Mouse (Mus musculus): ENCODE measurements around the gene Hist1h3g. TPM values are rescaled to one million over a fixed set of nuclear protein-coding genes. Genes with fewer than 3 reads are reported as not detected.
A peak's percentile ranks its signal among the peaks of the same experiment; 100 is the strongest.
"Not testable (repeated sequence)": the region's sequence is repeated elsewhere in the genome, so short reads cannot be mapped to it uniquely, and the experiment has no call there.

The Hist1h3g gene
- polyA plus RNA-seq, 1 experiment: 5.5 TPM

DNA sequence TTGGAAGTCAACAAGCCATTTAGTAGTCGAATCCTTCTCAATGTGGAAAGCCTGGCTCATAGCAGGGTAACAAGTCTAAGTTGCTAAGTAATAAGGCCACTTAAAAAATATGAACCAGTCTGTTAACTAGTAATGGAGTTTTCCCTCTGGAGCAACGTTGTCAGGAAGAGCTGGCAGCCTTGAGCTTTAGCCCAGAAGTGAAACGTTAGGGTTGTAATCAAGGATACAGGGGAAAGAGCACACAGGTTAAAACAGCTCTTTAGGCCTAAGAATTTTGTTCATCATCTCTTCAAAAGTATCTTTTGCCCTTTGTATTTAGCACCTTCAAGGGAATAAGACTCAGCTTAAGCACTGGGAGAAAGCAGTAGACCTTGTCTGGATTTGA, 15.5 kb downstream of the Hist1h3g start:
- Histone ChIP-seq H3K27me3 (ENCODE audit: control insufficient read depth, insufficient read depth, insufficient read length) (no peaks in the 10 kb centered on the region), H3K79me2 (ENCODE audit: control insufficient read depth, insufficient read depth) (no peaks in the 10 kb centered on the region), H3K36me3 (ENCODE audit: control insufficient read depth, insufficient read depth) (no peaks in the 10 kb centered on the region), H3ac (ENCODE audit: control insufficient read depth, insufficient read length, low read depth) (peak overlapping the region; percentile 48), H3K4me3 (ENCODE audit: insufficient read depth, poor library complexity, severe bottlenecking) (peak overlapping the region; percentile 7), H3K79me3 (ENCODE audit: low read depth) (no peaks in the 10 kb centered on the region)
- no peak for TF ChIP-seq MYOG (IDR thresholded peaks at IDR 0.05; ENCODE audit: control insufficient read depth, extremely low read depth, insufficient read length)
- no peak for TF ChIP-seq MAX (IDR thresholded peaks at IDR 0.05)
- TF ChIP-seq FOSL1 (IDR thresholded peaks at IDR 0.05; ENCODE audit: insufficient read depth, low read length, poor library complexity, severe bottlenecking): no peak
- TF ChIP-seq CTCF (IDR thresholded peaks at IDR 0.05; ENCODE audit: control insufficient read depth, insufficient read depth, insufficient read length): no peak
- TF ChIP-seq CEBPB (IDR thresholded peaks at IDR 0.05; ENCODE audit: low read depth): no peak
- TF ChIP-seq USF1 (IDR thresholded peaks at IDR 0.05; ENCODE audit: low read depth): no peak
- no peak for TF ChIP-seq MYOD1 (IDR thresholded peaks at IDR 0.05; ENCODE audit: control insufficient read depth, insufficient read length, low read depth)

DNA sequence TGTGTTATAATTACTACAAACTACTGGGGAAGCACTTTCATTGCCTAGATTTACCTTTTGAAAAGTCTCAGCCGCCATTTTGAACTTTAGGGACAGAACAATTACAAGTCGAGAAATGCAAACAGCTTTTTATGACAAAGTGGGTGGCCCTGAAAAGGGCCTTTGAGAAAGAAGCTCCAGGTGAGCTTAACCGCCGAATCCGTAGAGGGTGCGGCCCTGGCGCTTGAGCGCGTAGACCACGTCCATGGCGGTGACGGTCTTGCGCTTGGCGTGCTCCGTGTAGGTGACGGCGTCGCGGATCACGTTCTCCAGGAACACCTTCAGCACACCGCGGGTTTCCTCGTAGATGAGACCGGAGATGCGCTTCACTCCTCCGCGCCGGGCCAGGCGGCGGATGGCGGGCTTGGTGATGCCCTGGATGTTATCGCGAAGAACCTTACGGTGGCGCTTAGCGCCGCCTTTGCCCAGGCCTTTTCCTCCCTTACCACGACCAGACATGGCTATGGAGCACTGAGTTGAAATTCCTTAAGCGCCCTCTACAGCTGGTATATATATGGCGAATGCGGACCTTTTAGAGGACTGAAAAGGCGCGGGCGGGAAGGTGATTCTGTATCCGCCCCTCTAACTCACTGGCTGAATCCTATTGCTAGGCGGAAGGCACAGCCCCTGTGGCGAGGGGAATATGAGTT, 16.1 kb downstream of the Hist1h3g start, which contains the start of gene Hist1h4f:
Hist1h4f (minus strand) TSS at position 503 of the 689 bp plus-strand sequence.
- TF ChIP-seq CEBPB (IDR thresholded peaks at IDR 0.05; ENCODE audit: low read depth): peak; percentile 30

DNA sequence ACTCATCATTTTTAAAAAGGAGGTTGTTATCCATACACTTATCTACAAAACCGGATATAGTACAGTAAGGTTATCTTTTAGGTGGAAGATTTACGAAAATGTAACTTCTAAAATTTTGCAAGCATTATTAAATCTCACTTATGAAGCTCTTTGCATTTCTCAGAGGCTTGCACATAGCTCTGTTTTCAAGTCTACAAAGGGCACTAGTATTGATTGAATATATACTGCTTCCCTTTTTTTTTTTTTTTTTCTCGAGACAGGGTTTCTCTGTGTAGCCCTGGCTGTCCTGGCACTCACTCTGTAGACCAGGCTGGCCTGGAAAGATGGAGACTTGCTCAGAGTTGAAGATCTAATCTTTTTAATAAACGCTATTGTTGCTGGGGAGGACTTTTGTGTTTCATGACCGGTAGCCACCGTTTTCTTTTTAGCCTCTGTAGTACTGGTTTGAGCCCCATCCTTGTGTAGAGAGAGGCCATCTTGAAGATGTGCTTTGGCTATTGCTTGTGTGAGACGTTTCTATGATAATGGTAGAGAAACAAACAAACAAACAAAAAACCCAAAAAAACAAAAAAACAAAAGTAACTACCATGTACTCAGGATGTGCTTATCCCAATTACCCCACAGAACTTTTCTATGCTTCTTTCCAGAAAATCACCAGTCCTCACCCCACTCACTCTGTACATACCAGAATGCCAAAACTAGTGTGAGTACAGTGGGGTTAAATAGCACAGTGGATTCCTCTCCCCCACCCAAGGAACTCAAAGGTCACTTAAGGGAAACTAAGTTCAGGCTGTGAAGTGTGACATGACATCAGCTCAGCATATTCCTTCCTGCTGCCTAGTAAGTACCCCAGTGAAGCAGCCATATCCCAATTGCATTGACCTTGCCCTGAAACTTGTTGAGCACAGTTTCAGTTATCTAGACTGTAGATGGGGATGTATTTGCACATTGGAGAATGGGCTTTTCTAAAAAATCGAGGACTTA, 17.0 kb downstream of the Hist1h3g start:
- no peak for TF ChIP-seq MAX (IDR thresholded peaks at IDR 0.05)
- no peak for TF ChIP-seq MYOD1 (IDR thresholded peaks at IDR 0.05; ENCODE audit: control insufficient read depth, insufficient read length, low read depth)
- TF ChIP-seq USF1 (IDR thresholded peaks at IDR 0.05; ENCODE audit: low read depth): no peak
- no peak for TF ChIP-seq CEBPB (IDR thresholded peaks at IDR 0.05; ENCODE audit: low read depth)
- TF ChIP-seq FOSL1 (IDR thresholded peaks at IDR 0.05; ENCODE audit: insufficient read depth, low read length, poor library complexity, severe bottlenecking): no peak
- no peak for TF ChIP-seq CTCF (IDR thresholded peaks at IDR 0.05; ENCODE audit: control insufficient read depth, insufficient read depth, insufficient read length)
- no peak for TF ChIP-seq MYOG (IDR thresholded peaks at IDR 0.05; ENCODE audit: control insufficient read depth, extremely low read depth, insufficient read length)
- H3K36me3 ChIP-seq (ENCODE audit: control insufficient read depth, insufficient read depth): no peaks in the 10 kb centered on the region
- H3K4me3 ChIP-seq (ENCODE audit: insufficient read depth, poor library complexity, severe bottlenecking): no peak overlapping the region
- H3K79me2 ChIP-seq (ENCODE audit: control insufficient read depth, insufficient read depth): no peaks in the 10 kb centered on the region
- no peak overlapping the region for H3ac ChIP-seq (ENCODE audit: control insufficient read depth, insufficient read length, low read depth)
- H3K27me3 ChIP-seq (ENCODE audit: control insufficient read depth, insufficient read depth, insufficient read length): no peaks in the 10 kb centered on the region
- H3K79me3 ChIP-seq (ENCODE audit: low read depth): no peaks in the 10 kb centered on the region

More for the DNA sequence above, 16.1 kb downstream of the Hist1h3g start, which contains the start of gene Hist1h4f:
- not testable (repeated sequence) for H3K36me3 ChIP-seq (ENCODE audit: control insufficient read depth, insufficient read depth); H3K27me3 ChIP-seq (ENCODE audit: control insufficient read depth, insufficient read depth, insufficient read length); H3K79me2 ChIP-seq (ENCODE audit: control insufficient read depth, insufficient read depth); H3K79me3 ChIP-seq (ENCODE audit: low read depth)
- Histone ChIP-seq H3ac (ENCODE audit: control insufficient read depth, insufficient read length, low read depth) (peak within 1 kb of the TSS; percentile 48), H3K4me3 (ENCODE audit: insufficient read depth, poor library complexity, severe bottlenecking) (peak within 1 kb of the TSS; percentile 7)

DNA sequence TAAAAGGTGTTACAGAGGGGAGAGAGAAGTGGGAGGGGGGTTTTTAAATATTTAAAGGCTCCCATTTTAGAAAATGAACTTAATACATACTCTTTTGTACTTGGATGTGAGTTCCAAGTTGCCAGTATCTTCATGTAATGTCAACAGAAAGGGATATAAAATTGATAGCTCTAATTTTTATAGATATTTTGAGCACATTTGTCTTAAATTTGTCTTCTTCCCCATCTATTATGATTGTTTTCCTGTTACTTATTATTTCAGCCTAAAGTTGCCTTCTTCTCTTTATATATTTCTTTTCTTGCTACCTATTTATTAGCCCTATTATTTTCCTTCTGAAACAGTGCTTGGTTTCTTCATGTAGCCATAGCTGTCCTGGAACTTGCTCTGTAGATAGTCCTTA, 17.7 kb downstream of the Hist1h3g start, which contains the start of gene Hist1h1d:
Hist1h1d (plus strand) TSS at position 301 of the 400 bp plus-strand sequence.
- no peak within 1 kb of the TSS for H3K4me3 ChIP-seq (ENCODE audit: insufficient read depth, poor library complexity, severe bottlenecking)

DNA sequence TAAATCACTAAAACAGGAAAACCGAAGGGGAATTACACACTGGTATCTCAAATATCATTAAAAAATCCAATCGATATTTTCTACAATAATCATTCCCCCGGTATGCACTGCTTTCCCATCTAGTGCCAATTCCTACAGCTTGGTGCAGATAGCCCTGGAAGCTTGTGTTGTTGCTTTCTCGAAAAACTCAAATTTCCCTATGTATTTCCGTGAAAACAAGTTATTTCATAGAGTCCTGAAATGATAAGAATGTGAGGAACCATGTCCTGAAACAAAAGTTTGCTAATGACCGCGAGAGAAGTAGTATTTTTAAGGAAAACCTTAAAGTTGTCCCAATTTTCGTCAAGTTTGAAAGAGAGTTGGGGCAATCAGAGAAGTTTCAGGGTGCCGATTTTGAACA, 19.2 kb downstream of the Hist1h3g start:
- Histone ChIP-seq H3K79me2 (ENCODE audit: control insufficient read depth, insufficient read depth) (no peaks in the 10 kb centered on the region), H3K27me3 (ENCODE audit: control insufficient read depth, insufficient read depth, insufficient read length) (no peaks in the 10 kb centered on the region), H3K79me3 (ENCODE audit: low read depth) (no peaks in the 10 kb centered on the region), H3K4me3 (ENCODE audit: insufficient read depth, poor library complexity, severe bottlenecking) (no peak overlapping the region), H3K36me3 (ENCODE audit: control insufficient read depth, insufficient read depth) (no peaks in the 10 kb centered on the region), H3ac (ENCODE audit: control insufficient read depth, insufficient read length, low read depth) (no peak overlapping the region)
- TF ChIP-seq FOSL1 (IDR thresholded peaks at IDR 0.05; ENCODE audit: insufficient read depth, low read length, poor library complexity, severe bottlenecking) (no peak), MYOD1 (IDR thresholded peaks at IDR 0.05; ENCODE audit: control insufficient read depth, insufficient read length, low read depth) (no peak), USF1 (IDR thresholded peaks at IDR 0.05; ENCODE audit: low read depth) (no peak), MYOG (IDR thresholded peaks at IDR 0.05; ENCODE audit: control insufficient read depth, extremely low read depth, insufficient read length) (no peak)

More for the DNA sequence above, 17.7 kb downstream of the Hist1h3g start, which contains the start of gene Hist1h1d:
- Histone ChIP-seq H3K27me3 (ENCODE audit: control insufficient read depth, insufficient read depth, insufficient read length) (no peaks in the 10 kb centered on the region), H3K36me3 (ENCODE audit: control insufficient read depth, insufficient read depth) (no peaks in the 10 kb centered on the region), H3ac (ENCODE audit: control insufficient read depth, insufficient read length, low read depth) (no peak within 1 kb of the TSS), H3K79me2 (ENCODE audit: control insufficient read depth, insufficient read depth) (no peaks in the 10 kb centered on the region), H3K79me3 (ENCODE audit: low read depth) (no peaks in the 10 kb centered on the region)
- TF ChIP-seq MAX (IDR thresholded peaks at IDR 0.05) (no peak), CTCF (IDR thresholded peaks at IDR 0.05; ENCODE audit: control insufficient read depth, insufficient read depth, insufficient read length) (no peak), MYOD1 (IDR thresholded peaks at IDR 0.05; ENCODE audit: control insufficient read depth, insufficient read length, low read depth) (no peak)

Measured in C2C12 (cell line).